Mouse (Mus musculus) limb, embryonic 11.5 days (tissue): ENCODE data around the gene S100b. TPM values are rescaled to one million over a fixed set of nuclear protein-coding genes. Genes with fewer than 3 reads are reported as not detected.

Experiments
- ATAC-seq: fragments of 200-750 bp; cut with Nextera tagmentation; 2 replicates; pipeline ENCODE4 v1.8.0; 2017; ENCODE audit warnings: low read depth; ENCODE audit not compliant: insufficient number of reproducible peaks, low FRiP score, low TSS enrichment
- DNase-seq: peaks from one replicate; pipeline ENCODE4 v3.0.0-alpha.2; 2015; ENCODE audit warnings: low spot score
- H3K27ac ChIP-seq: fragments of 300-500 bp; sonication (generic); replicated peaks from 2 replicates; pipeline ENCODE4 v1.5.1; 2014; ENCODE audit warnings: low read depth, mild to moderate bottlenecking, low read length
- H3K27me3 ChIP-seq: fragments of 300-500 bp; sonication (generic); 2 replicates; pipeline ENCODE4 v1.6.1; 2014; ENCODE audit warnings: mild to moderate bottlenecking, low read length, mixed read lengths; ENCODE audit not compliant: control insufficient read depth, insufficient read depth
- H3K36me3 ChIP-seq: fragments of 300-500 bp; sonication (generic); 2 replicates; pipeline ENCODE4 v1.6.1; 2014; ENCODE audit warnings: mild to moderate bottlenecking, low read length, moderate library complexity, mixed read lengths; ENCODE audit not compliant: control insufficient read depth, insufficient read depth
- H3K4me1 ChIP-seq: fragments of 300-500 bp; sonication (generic); 2 replicates; pipeline ENCODE4 v1.6.1; 2014; ENCODE audit warnings: low read length, mixed read lengths; ENCODE audit not compliant: control insufficient read depth, insufficient read depth
- H3K4me2 ChIP-seq: fragments of 300-500 bp; sonication (generic); 2 replicates; pipeline ENCODE4 v1.6.1; 2014; ENCODE audit warnings: low read depth, mild to moderate bottlenecking, moderate library complexity; ENCODE audit not compliant: severe bottlenecking
- H3K4me3 ChIP-seq: fragments of 300-500 bp; sonication (generic); 2 replicates; pipeline ENCODE4 v1.5.1; 2014; ENCODE audit warnings: low read depth, low read length
- H3K9ac ChIP-seq: fragments of 300-500 bp; sonication (generic); 2 replicates; pipeline ENCODE4 v1.6.1; 2014; ENCODE audit warnings: mild to moderate bottlenecking, low read length
- H3K9me3 ChIP-seq: fragments of 300-500 bp; sonication (generic); 2 replicates; pipeline ENCODE4 v1.6.1; 2016; ENCODE audit warnings: low read length; ENCODE audit not compliant: control insufficient read depth
- WGBS: fragments of 180-500 bp; shearing (Covaris S2); extraction: QIAGEN DNeasy Blood & Tissue Kit; methylation state at CpG from one replicate; pipeline ENCODE4 v1.1.7; 2014; 5-methylcytosine and 5-hydroxymethylcytosine counted together
- polyA plus RNA-seq: library from polyadenylated mRNA; unstranded; fragments of >200 nt; fragmentation: Nextera tagmentation; extraction: Ambion mirVana; gene quantifications from 2 replicates; pipeline ENCODE4 v1.2.1, GENCODE M21; 2014

Gene S100b
- polyA plus RNA-seq, 1 experiment from 2014 or later: 0.23 TPM

DNA sequence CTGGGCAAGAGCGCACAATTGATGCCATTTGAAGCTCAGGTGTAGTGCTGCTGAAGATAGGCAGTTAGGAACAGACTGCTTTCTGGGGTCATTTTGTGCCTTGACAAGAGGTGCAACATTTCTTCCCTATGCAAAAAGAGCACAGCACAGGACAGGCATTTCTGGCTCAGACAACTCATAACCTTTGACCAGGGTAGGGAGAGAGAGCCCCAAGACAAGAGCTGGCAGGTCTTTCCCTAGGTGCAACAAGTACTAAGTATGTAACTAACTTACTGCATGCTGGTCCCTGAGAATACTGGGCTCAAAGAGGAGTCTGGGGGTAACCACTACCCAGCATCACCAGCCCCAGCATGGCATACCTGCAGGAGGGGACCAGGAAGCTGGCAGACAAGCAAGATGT, 574 bp upstream of the S100b start:
- Histone ChIP-seq H3K9me3 (no peaks in the 10 kb centered on the region), H3K36me3 (no peaks in the 10 kb centered on the region), H3K9ac (no peak overlapping the region), H3K4me3 (no peak overlapping the region), H3K4me1 (no peaks in the 10 kb centered on the region), H3K4me2 (no peak overlapping the region), H3K27me3 (no peaks in the 10 kb centered on the region), H3K27ac (no peak overlapping the region)
- ATAC-seq (no peak), DNase-seq (no peak)
- 94% methylated on average over 1 of the region's 1 CpGs for WGBS

DNA sequence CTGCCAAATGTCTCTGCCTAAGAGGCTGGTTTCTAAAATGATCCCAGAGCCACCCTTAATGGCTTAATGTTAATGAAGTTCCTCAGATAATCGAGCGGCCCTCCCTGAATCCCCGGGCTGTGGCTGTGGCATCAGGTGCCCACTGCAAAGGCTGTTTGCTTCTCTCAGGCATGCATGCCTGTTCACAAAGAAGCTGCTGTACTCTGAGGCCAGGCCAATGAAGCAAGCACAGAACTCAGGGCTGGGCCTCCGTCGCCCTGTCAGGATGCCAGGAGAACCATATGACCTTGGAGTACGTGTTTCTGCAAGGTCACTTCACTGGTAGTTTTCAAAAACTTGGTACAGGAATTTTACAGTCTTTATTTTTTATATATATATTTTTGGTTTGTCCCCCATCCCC, 2.0 kb downstream of the S100b start:
- no peak overlapping the region for H3K4me3 ChIP-seq
- ATAC-seq (no peak), DNase-seq (no peak)
- no peak overlapping the region for H3K27ac ChIP-seq
- H3K36me3 ChIP-seq: no peaks in the 10 kb centered on the region
- H3K27me3 ChIP-seq: no peaks in the 10 kb centered on the region
- WGBS: 82% methylated on average over 6 of the region's 6 CpGs
- no peak overlapping the region for H3K9ac ChIP-seq
- no peaks in the 10 kb centered on the region for H3K4me1 ChIP-seq
- H3K9me3 ChIP-seq: no peaks in the 10 kb centered on the region
- no peak overlapping the region for H3K4me2 ChIP-seq

DNA sequence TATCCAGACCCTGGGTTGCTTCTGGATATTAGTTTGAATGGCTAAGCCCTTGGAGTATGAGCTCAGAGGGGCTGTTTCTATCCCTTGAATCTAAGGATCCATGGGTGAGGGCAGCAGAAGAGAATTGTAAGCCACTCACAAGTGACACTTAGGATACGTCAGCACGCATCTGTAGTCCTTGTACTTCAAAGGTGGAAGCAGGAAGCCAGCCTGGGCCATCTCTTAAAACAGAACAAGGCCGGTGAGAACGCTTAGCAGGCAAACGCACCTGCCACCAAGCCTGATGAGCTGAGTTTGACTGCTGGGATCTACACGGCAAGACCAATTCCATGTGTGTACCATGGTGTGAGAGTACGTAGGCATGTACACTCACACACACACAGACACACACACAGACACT, 3.6 kb downstream of the S100b start:
- no peaks in the 10 kb centered on the region for H3K9me3 ChIP-seq
- no peak overlapping the region for H3K4me3 ChIP-seq
- no peaks in the 10 kb centered on the region for H3K27me3 ChIP-seq
- no peak overlapping the region for H3K4me2 ChIP-seq
- H3K27ac ChIP-seq: no peak overlapping the region
- H3K4me1 ChIP-seq: no peaks in the 10 kb centered on the region
- no peak for ATAC-seq
- H3K36me3 ChIP-seq: no peaks in the 10 kb centered on the region
- 89% methylated on average over 7 of the region's 7 CpGs for WGBS
- DNase-seq: no peak
- no peak overlapping the region for H3K9ac ChIP-seq

DNA sequence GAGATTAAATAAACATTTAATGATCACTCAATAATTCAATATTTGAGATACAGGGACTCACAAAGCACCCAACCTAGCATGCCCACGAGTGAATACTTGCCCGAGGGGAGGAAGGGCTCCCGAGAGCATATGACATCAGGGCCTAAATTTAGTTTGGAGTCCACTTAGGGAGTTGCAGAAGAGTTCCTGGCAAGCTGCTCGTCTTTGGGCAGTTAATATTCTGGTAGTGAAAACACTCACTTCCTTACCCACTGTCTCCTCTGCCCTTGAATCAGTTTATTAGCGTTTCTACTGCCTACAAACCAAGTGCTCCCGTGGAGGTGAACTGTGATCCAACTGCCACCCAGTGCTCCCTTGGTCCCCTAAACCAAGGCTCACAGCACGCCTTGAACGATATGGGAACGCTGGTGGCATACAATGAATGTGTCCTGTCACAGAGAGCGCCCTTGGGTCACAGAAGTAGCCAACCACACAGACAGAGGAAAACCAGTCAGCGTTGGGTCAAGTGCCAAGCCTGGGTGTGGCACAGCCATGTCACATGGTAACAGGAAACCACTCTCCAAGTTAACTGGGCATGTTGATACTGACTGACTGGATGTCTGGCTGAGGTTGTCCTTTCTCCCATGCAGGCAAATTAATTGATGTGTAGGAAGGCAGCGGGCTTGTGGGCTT, 4.2 kb downstream of the S100b start:
- H3K4me3 ChIP-seq: no peak overlapping the region
- no peaks in the 10 kb centered on the region for H3K9me3 ChIP-seq
- H3K36me3 ChIP-seq: no peaks in the 10 kb centered on the region
- H3K9ac ChIP-seq: no peak overlapping the region
- H3K4me2 ChIP-seq: no peak overlapping the region
- no peaks in the 10 kb centered on the region for H3K27me3 ChIP-seq
- WGBS: 88% methylated on average over 12 of the region's 12 CpGs
- DNase-seq: no peak
- H3K4me1 ChIP-seq: no peaks in the 10 kb centered on the region
- ATAC-seq: no peak
- no peak overlapping the region for H3K27ac ChIP-seq

DNA sequence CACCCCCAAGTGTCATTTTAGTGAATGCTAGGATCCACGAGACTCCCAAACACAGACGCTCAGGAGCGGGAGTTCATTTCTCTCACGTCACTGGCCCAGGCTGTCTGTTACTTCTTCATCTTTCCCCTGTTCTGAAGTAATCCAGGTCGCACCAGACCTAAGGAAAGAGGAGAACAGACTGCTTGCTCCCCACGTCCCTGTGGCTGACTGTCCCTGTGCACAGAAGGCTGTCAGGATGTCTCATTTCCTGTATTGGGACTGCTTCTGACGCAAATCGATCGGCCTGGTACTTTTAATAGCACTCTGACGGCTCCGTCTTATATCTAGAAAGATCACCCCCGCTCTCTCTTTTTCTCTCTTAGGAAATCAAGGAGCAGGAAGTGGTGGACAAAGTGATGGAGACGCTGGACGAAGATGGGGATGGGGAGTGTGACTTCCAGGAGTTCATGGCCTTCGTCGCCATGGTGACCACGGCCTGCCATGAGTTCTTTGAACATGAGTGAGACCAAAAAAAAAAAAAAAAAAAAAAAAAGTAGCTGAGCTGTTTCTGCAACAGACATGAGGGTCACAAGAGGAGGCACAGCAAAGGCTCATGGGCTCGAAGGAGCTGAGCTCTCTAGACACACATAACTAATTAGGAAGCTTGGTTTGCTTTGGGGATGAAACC, 6.0 kb downstream of the S100b start:
- Histone ChIP-seq H3K4me1 (no peaks in the 10 kb centered on the region), H3K36me3 (no peaks in the 10 kb centered on the region), H3K9me3 (no peaks in the 10 kb centered on the region), H3K9ac (no peak overlapping the region), H3K27me3 (no peaks in the 10 kb centered on the region), H3K4me3 (no peak overlapping the region), H3K27ac (no peak overlapping the region), H3K4me2 (no peak overlapping the region)
- peak; percentile 44 for DNase-seq
- no peak for ATAC-seq
- WGBS: 64% methylated on average over 18 of the region's 18 CpGs

DNA sequence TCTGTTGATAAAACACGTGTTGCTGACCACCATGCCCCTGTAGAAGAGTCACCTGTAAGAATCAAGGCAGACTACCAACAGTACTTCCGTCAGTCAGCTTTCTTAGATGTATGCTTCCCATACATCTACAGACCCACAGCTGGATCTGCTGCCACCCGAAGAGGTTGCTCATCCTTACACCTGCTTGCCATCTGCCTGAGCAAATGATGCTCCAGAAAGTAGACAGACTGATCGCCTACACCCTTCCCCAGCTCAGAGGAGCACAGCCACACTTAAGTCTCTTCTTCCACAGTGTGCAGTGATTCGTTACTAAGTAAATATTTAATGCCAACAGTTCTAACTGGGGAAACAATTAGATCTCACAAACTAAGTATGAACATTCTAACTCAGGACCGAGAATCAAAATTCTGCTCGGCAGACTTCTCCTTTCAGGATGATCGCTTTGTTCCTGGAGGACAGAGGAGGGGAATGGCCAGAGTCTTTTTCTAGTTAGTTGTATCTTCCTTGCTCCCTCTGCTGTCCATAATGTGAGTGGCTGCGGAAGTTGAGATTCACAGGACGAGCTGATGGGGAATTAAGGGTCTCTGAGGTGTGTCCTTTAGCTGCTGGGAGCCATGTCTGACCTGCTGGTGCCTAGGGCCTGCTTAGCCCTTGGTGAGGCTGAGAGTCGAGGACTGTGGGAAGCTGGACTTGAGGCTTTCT, 6.9 kb downstream of the S100b start:
- DNase-seq (no peak), ATAC-seq (no peak)
- no peak overlapping the region for H3K27ac ChIP-seq
- H3K27me3 ChIP-seq: no peaks in the 10 kb centered on the region
- H3K9ac ChIP-seq: no peak overlapping the region
- H3K4me1 ChIP-seq: no peaks in the 10 kb centered on the region
- no peaks in the 10 kb centered on the region for H3K36me3 ChIP-seq
- H3K4me2 ChIP-seq: no peak overlapping the region
- no peak overlapping the region for H3K4me3 ChIP-seq
- no peaks in the 10 kb centered on the region for H3K9me3 ChIP-seq
- WGBS: 64% methylated on average over 11 of the region's 11 CpGs

DNA sequence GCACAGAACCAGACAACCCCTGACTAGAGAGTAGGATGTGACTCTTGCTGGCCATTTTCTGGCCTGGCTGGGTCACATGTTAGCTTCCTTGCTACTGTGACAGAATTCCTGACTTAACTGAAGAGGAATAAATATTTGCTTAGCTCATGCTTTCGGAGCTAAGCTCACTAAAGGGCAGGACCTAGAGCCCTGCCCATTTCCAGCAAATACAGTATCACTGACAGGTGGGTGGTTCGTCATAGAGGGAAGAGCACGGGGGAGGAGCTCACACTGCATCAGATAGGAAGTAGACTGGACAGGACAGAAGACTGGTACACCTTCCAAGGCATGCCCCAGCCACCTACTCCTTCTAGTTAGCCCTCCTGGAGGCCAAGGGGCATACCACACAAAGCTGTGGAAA, 7.8 kb downstream of the S100b start:
- 86% methylated on average over 3 of the region's 3 CpGs for WGBS
- Histone ChIP-seq H3K9me3 (no peaks in the 10 kb centered on the region), H3K36me3 (no peaks in the 10 kb centered on the region), H3K4me3 (no peak overlapping the region), H3K27me3 (no peaks in the 10 kb centered on the region), H3K9ac (no peak overlapping the region), H3K4me2 (no peak overlapping the region), H3K4me1 (no peaks in the 10 kb centered on the region), H3K27ac (no peak overlapping the region)
- ATAC-seq (no peak), DNase-seq (no peak)

DNA sequence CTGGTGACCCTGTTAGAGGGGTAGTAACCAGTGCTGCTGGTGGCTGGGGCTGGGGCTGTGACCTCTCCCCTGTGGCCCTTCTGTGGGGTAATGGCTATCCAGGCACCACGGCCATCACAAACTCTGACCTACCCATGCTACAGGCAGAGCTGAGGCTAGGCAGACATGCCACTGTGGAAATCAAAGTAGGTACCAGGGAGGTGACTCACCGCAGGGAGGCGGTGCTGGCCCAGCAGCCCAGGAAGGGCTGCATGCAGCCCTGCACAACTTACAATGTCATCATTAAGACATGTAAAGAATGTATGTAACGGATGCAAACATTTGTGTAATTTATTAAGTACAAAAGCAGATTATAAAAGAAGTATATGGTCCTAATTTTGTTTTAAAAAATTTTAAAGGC, 8.8 kb downstream of the S100b start:
- ATAC-seq: no peak
- H3K27me3 ChIP-seq: no peaks in the 10 kb centered on the region
- H3K9ac ChIP-seq: no peak overlapping the region
- WGBS: 66% methylated on average over 4 of the region's 4 CpGs
- H3K36me3 ChIP-seq: no peaks in the 10 kb centered on the region
- H3K27ac ChIP-seq: no peak overlapping the region
- H3K4me2 ChIP-seq: no peak overlapping the region
- no peaks in the 10 kb centered on the region for H3K9me3 ChIP-seq
- H3K4me3 ChIP-seq: no peak overlapping the region
- no peaks in the 10 kb centered on the region for H3K4me1 ChIP-seq
- DNase-seq: no peak
